ENCODE assay signal across 8 mouse cellular contexts in the genomic region with DNA sequence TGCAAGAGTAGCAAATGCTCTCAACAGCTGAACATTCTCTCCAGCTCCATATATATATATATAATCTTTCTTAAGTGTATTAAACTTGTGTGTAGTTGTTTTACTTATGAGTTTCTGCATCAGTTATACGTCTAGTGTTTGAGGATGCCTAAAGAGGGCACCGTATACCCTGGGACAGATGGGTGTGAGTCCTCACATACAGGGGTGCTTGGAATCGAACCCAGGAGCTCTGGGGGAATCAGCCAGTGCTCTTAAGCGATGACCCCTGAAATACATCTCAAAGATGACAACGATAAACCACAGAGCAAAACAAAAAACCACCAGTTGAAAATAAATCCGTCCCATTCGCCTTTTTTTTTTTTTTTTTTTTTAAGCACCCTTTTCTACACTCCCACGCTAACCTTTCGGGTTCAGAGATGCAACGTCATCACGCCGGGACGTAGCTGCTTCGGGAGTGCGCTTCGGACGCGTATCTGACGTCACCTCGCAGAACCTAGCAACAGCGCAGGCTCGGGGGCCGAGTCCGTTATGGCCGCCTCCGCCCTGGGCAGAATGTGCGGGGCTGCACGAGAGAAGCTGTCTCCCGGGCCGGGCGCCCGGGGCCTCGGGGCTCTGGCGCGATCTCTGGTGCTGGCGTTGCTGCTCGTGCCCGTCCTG. TPM values are rescaled to one million over a fixed set of nuclear protein-coding genes. Genes with fewer than 3 reads are reported as not detected.
DNase-seq lines count a peak whose midpoint lies in the region; ATAC-seq lines count a peak whose summit lies in the region.

Gene 9530068E07Rik, plus strand, starts transcription at position 489 of the 657 bp plus-strand sequence.

- 1% methylated on average over 38 of the region's 38 CpGs for WGBS in heart, embryonic 14.5 days
- WGBS in liver, embryonic 13.5 days (ENCODE audit: insufficient replicate concordance): under 1% methylated on average over 38 of the region's 38 CpGs
- whole genome bisulfite sequencing in stomach, embryonic 16.5 days: 1% methylated on average over 38 of the region's 38 CpGs

- ATAC-seq in heart, embryonic 14.5 days (ENCODE audit: insufficient number of reproducible peaks, insufficient read depth, low FRiP score, low read depth): peak; percentile 90
- ATAC-seq in liver, embryonic 13.5 days (ENCODE audit: low read depth): peak; percentile 94
- ATAC-seq in stomach, embryonic 16.5 days (ENCODE audit: insufficient read depth, low FRiP score): peak; percentile 95

- no peaks in the 10 kb centered on the region for H3K27me3 ChIP-seq in heart, embryonic 14.5 days (ENCODE audit: control insufficient read depth, insufficient read depth, low read length)
- H3K27me3 ChIP-seq in liver, embryonic 13.5 days: no peaks in the 10 kb centered on the region
- H3K27me3 ChIP-seq in stomach, embryonic 16.5 days (ENCODE audit: control insufficient read depth, insufficient read depth, low read length): no peaks in the 10 kb centered on the region

- peak within 1 kb of the TSS; percentile 94 for H3K4me3 ChIP-seq in brown adipose tissue, adult 24 weeks (ENCODE audit: insufficient read depth, low read depth, low read length)
- peak within 1 kb of the TSS; percentile 75 to 98 for H3K4me3 ChIP-seq in heart, embryonic 14.5 days (ENCODE audit: control insufficient read depth in 1 of 2, insufficient read depth in 1 of 2, low read depth in 1 of 2, low read length in 2 of 2)
- H3K4me3 ChIP-seq in liver, embryonic 13.5 days (replicated peaks): peak within 1 kb of the TSS; percentile 75
- H3K4me3 ChIP-seq in stomach, embryonic 16.5 days (replicated peaks; ENCODE audit: low read length): peak within 1 kb of the TSS; percentile 98

- no peaks in the 10 kb centered on the region for H3K9me3 ChIP-seq in heart, embryonic 14.5 days (ENCODE audit: control insufficient read depth, low read length)
- H3K9me3 ChIP-seq in liver, embryonic 13.5 days (replicated peaks): no peaks in the 10 kb centered on the region
- H3K9me3 ChIP-seq in stomach, embryonic 16.5 days (replicated peaks; ENCODE audit: control insufficient read depth, low read length): no peaks in the 10 kb centered on the region

- H3K36me3 ChIP-seq in heart, embryonic 14.5 days (ENCODE audit: control insufficient read depth, insufficient read depth, low read length): 0 out of 2 replicates have a peak, but pooled peaks cover 4% of the 10 kb centered on the region
- H3K36me3 ChIP-seq in liver, embryonic 13.5 days: peaks cover 13% of the 10 kb centered on the region
- H3K36me3 ChIP-seq in stomach, embryonic 16.5 days (ENCODE audit: control insufficient read depth, insufficient read depth, low read length): 0 out of 2 replicates have a peak, but pooled peaks cover 4% of the 10 kb centered on the region

- peak; percentile 98 for DNase-seq in CD4-positive, CD25-positive, alpha-beta regulatory T cell, adult 2 months (ENCODE audit: low read depth, low spot score)
- peak; percentile 83 for DNase-seq in fibroblast of lung, adult 2 months (ENCODE audit: low read depth)
- peak; percentile 95 for DNase-seq in kidney, postnatal 14 days
- DNase-seq in liver, embryonic 13.5 days: peak; percentile 87
- peak; percentile 90 for DNase-seq in neural tube, embryonic 10.5 days (ENCODE audit: extremely low spot score, low spot score)

- peaks cover 3% of the 10 kb centered on the region; the same call in 1 of the 2 replicates for H3K4me1 ChIP-seq in brown adipose tissue, adult 24 weeks (ENCODE audit: control insufficient read depth, insufficient read depth, insufficient read length, low read length)
- H3K4me1 ChIP-seq in heart, embryonic 14.5 days (ENCODE audit: control insufficient read depth in 2 of 2, insufficient read depth in 2 of 2, low read length in 2 of 2): peaks cover 0 to 8% of the 10 kb centered on the region in 2 experiments; a peak in 1 of 4 replicates
- peaks cover 50% of the 10 kb centered on the region for H3K4me1 ChIP-seq in liver, embryonic 13.5 days (replicated peaks)
- H3K4me1 ChIP-seq in stomach, embryonic 16.5 days (ENCODE audit: control insufficient read depth, insufficient read depth, low read length): peaks cover 7% of the 10 kb centered on the region; the same call in 1 of the 2 replicates

- H3K9ac ChIP-seq in heart, embryonic 14.5 days (ENCODE audit: low read length): peak within 1 kb of the TSS; percentile 98
- peak within 1 kb of the TSS; percentile 92 for H3K9ac ChIP-seq in liver, embryonic 13.5 days
- peak within 1 kb of the TSS; percentile 99 for H3K9ac ChIP-seq in stomach, embryonic 16.5 days (ENCODE audit: low read length)

- H3K4me2 ChIP-seq in heart, embryonic 14.5 days (ENCODE audit: low read length): peak within 1 kb of the TSS; percentile 83
- H3K4me2 ChIP-seq in liver, embryonic 13.5 days: peak within 1 kb of the TSS; percentile 77
- peak within 1 kb of the TSS; percentile 80 for H3K4me2 ChIP-seq in stomach, embryonic 16.5 days (ENCODE audit: low read depth, low read length)

- peak within 1 kb of the TSS; percentile 48 for H3K27ac ChIP-seq in brown adipose tissue, adult 24 weeks (replicated peaks; ENCODE audit: low read depth, low read length)
- peak within 1 kb of the TSS; percentile 76 to 96 for H3K27ac ChIP-seq in heart, embryonic 14.5 days (replicated peaks in 1 of 2; ENCODE audit: control insufficient read depth in 1 of 2, insufficient read depth in 1 of 2, low read depth in 2 of 2, low read length in 2 of 2)
- H3K27ac ChIP-seq in liver, embryonic 13.5 days: peak within 1 kb of the TSS; percentile 88
- H3K27ac ChIP-seq in stomach, embryonic 16.5 days (ENCODE audit: low read length): peak within 1 kb of the TSS; percentile 93

RNA-seq across cellular contexts. Expression of gene 9530068E07Rik, which starts in this region (rescaled TPM):
- polyA plus RNA-seq in brown adipose tissue, adult 24 weeks (2012; ENCODE audit: insufficient read depth, insufficient read length, missing spikeins): 50.7 and 69.6 TPM in 2 replicates
- 227 and 235 TPM in 2 replicates for polyA plus RNA-seq in heart, embryonic 14.5 days (2014; fragmentation: Nextera tagmentation; extraction: Ambion mirVana)
- polyA plus RNA-seq in liver, embryonic 13.5 days (2015; fragmentation: Nextera tagmentation; extraction: Ambion mirVana): 53.6 and 69.1 TPM in 2 replicates
- 187 and 200 TPM in 2 replicates for polyA plus RNA-seq in stomach, embryonic 16.5 days (2015; fragmentation: Nextera tagmentation; extraction: Ambion mirVana)

Comparison
In these comparisons a context has a peak if more than half of its experiments do, and no peak if none do; other contexts are left out.
1. Peak in every context shown above with its lines: DNase-seq, ATAC-seq, H3K4me3 ChIP-seq and H3K27ac ChIP-seq.